Mouse (Mus musculus) frontal cortex, postnatal 25 days (tissue): ENCODE measurements at regions not wholly inside any gene's neighbourhood (a gene's known extent, or its start where the extent isn't known, plus 50 kb on each side); places are given as distances from the start of the nearest gene placed in this dataset.

Source experiments
- DNase-seq, 2 experiments: peaks; one replicate each; pipeline ENCODE4 v3.0.0; 2022; ENCODE audit warnings: low spot score in 2 of 2

DNA sequence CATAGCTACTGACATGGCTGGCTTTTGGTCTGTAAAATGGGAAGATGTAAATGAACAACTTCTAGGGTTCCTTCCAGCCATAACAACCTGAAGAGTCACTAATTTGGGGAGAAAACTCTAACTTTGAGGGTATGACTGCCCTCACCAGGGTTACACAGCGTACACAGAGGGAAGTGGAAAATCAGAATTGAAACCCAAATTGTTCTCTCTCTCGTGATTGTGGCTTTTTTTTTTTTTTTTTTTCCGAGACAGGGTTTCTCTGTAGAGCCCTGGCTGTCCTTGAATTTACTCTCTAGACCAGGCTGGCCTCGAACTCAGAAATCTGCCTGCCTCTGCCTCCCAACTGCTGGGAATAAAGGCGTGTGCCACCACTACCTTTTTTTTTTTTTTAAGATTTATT is 80.4 kb upstream of the Pmfbp1 start:
- no peak for DNase-seq

DNA sequence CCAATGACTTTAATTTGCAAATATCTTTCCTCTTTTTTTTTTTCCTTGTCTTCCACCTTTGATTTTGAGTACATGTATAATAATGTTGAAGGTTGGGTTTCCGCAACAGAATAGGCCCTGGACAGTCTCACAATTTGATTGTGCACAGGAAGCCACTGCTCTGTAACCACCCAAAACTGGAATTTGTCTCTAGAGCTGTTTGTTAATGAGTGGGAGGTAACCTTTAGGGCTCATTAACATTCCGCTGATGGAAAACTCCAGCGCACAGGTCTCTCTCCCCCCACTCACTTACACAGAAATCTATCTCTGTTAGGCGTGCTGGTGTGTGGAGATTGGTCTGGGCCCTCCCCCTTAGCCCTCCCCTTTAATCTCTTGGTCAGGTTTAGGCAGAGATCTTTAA is 78.5 kb upstream of the Pmfbp1 start:
- no peak for DNase-seq

GRCm38 (mm10) chr8:109415906-109416305 is 77.9 kb upstream of the Pmfbp1 start:
- no peak for DNase-seq

GRCm38 (mm10) chr8:109416327-109417100 is 77.3 kb upstream of the Pmfbp1 start:
- no peak for DNase-seq

DNA sequence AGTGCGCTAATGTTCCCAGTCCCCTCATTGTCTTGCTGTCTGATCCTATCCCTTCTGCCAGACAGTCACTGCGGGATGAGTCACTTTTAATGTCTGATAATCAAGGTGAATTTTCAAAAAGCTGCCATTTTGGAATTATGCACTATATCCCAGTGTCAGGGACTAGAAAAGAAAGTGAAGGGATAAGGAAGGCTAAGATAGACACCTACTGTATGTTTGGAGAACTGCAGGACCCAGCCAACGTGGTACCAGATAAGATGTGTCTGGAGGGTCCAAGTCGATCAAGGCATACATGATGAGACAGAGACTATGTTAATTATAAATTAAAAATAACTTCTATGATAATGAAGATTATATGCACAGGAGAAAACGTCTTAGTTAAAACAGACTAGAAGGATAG is 76.6 kb upstream of the Pmfbp1 start:
- peak; percentile 53 to 54 for DNase-seq

DNA sequence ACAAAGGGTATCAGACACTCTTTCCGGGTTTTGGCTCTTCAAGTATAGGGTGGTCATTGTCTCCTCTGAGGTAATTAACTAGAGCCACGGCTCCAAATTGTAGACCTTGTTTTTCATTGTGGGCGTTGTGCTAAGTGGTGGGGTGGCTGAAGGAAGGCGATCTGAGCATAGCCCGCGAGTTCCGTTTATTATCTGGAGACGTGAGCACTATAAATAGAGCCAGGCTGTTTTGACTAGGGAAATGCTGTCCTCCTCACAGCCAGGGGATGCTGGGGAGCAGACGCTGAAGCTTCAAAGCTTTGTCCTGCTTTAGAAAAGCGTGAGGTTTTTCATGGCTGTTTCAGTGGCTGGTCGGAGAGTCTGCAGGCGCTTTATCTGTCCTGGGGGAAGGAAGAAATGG is 75.9 kb upstream of the Pmfbp1 start:
- no peak for DNase-seq

GRCm38 (mm10) chr8:109419029-109419596 is 74.7 kb upstream of the Pmfbp1 start:
- no peak for DNase-seq

DNA sequence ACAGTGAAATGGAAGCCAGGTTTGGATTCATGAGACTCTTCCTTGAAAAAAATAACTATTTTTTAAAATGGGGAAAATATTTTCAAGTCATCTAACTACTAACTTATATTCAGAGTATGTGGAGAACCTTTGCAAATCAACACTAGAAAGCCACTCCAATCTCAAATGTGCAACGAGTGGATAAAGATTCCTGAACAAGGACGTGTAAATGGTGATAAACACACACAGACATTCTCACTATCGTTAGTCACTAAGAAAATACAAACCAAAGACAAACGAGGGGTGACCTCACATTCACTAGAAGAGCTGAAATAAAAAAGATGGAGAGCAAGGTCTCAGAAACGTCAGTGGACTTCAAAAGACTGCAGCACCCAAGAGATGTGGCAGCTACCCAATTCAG is 69.8 kb upstream of the Pmfbp1 start:
- DNase-seq, result no peak

DNA sequence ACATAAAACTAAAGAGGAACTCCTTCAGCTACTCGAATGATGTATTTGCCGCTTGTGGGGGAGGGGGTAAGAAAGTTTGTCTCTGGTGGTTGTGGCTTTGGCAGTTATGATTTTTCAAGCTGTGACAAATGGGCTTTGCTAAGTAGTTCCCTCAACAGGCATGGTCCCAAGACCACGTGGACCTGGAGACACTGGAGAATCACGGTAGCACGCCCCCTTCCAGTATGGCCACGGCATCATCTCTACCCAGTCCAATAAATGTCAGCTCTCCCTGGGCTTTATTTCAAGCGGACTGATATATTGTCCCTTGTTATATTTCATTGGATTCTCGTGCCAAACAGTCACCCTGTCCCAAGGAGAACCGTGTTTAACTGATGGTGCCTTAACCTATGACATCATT is 65.3 kb upstream of the Pmfbp1 start:
- DNase-seq, result no peak

DNA sequence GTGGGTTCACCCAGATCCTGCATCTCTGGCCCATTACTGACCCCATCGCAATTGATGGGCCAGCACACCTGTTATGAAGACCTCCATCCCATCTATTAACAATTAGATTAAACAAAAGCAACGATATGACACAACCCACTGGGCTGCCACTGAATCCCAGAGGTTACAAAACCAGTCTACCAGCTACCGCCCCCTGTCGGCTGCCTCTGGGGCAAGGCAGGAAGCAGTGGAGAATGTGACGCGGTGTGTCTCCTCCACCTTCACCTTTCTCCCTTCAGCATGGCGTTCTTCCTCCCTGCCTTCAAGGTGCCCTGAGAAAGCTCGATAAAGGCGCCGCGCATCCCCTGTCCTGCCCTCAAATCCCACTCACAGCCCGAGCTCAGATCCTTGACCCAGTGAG is 59.3 kb upstream of the Pmfbp1 start:
- no peak for DNase-seq

GRCm38 (mm10) chr8:109436056-109436455 is 57.8 kb upstream of the Pmfbp1 start:
- no peak for DNase-seq

- peak in 1 of 2 experiments; percentile 18 for DNase-seq
These were observed 56.8 kb upstream of the Pmfbp1 start for GRCm38 (mm10) chr8:109436830-109437567.

DNA sequence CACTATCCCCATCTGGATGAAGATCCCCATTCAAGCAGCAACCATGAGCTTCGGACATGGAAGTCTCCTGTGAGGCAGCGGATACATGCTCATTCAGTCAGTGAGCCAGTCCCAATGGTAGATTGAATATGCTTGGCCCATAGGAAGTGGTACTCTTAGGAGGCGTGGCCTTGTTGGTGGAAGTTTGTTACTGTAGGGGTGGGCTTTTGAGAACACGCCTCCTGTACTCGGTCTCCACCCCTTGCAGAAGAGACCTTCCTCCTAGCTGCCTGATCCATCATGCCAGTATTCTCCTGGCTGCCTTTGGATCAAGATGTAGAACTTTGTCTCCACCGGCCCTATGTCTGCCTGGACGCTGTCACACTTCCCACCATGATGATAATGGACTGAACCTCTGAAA is 55.3 kb upstream of the Pmfbp1 start:
- DNase-seq, result no peak
